Mouse (Mus musculus) urinary bladder, adult 18-20 months (tissue): Measurements from ENCODE around the gene Rtn4rl1.

ENCODE experiments used
- DNase-seq, 2 experiments: peaks; one replicate each; pipeline ENCODE4 v3.0.0; 2022; ENCODE audit warnings: low spot score in 2 of 2, mixed read lengths in 2 of 2

Rtn4rl1 gene

GRCm38 (mm10) chr11:75296406-75297005 is 102.9 kb downstream of the Rtn4rl1 start:
- DNase-seq = no peak

GRCm38 (mm10) chr11:75297631-75298030 is 104.0 kb downstream of the Rtn4rl1 start:
- no peak for DNase-seq

GRCm38 (mm10) chr11:75298491-75298890 is 104.9 kb downstream of the Rtn4rl1 start:
- no peak for DNase-seq

GRCm38 (mm10) chr11:75299786-75300185 is 106.2 kb downstream of the Rtn4rl1 start:
- no peak for DNase-seq

GRCm38 (mm10) chr11:75300954-75301353 is 107.4 kb downstream of the Rtn4rl1 start:
- DNase-seq = no peak

GRCm38 (mm10) chr11:75304797-75305196 is 111.2 kb downstream of the Rtn4rl1 start:
- no peak for DNase-seq

- DNase-seq = no peak
Observed at GRCm38 (mm10) chr11:75308650-75309049, 115.1 kb downstream of the Rtn4rl1 start.

- no peak for DNase-seq
Observed at GRCm38 (mm10) chr11:75310813-75311212, 117.2 kb downstream of the Rtn4rl1 start.

- DNase-seq = no peak
Observed at GRCm38 (mm10) chr11:75311751-75312150, 118.2 kb downstream of the Rtn4rl1 start.

GRCm38 (mm10) chr11:75313834-75314233 is 120.3 kb downstream of the Rtn4rl1 start:
- DNase-seq = no peak
